Mouse (Mus musculus): ENCODE measurements around the gene Ccdc28b. TPM values are rescaled to one million over a fixed set of nuclear protein-coding genes. Genes with fewer than 3 reads are reported as not detected.

Gene Ccdc28b
- not detected in 2 replicates for polyA plus RNA-seq (2012; ENCODE audit: insufficient read depth, insufficient read length, low replicate concordance, missing spikeins)

DNA sequence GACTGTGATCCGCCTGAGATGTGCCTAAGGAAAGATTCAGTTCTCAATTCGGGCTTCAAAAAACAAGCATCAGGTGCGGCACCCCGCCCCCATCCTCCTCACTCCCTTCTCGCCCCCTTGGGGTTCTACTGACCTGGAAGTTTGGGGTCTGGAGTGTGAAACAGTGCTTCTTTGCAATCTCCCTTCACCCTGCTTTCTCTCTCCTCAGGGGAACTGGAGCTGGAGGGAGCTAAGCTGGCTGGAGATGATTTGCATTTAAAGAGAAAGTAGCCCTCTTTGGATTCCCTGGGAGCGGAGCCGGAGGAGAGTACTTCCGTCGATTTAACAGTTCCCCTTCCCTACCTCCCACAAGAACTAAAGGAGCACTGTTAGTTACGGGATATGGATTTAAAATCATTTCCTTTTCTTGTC lies at the start of gene Ccdc28b:
Gene Ccdc28b, minus strand, starts transcription at position 267 of the 411 bp plus-strand sequence.
- H3K4me1 ChIP-seq (ENCODE audit: control insufficient read depth, insufficient read depth, low read length) = peaks cover 32% of the 10 kb centered on the region
- peak within 1 kb of the TSS; percentile 91 for H3K4me3 ChIP-seq (ENCODE audit: insufficient read depth, low read depth, low read length)
- peak within 1 kb of the TSS; percentile 98 for H3K27ac ChIP-seq (ENCODE audit: insufficient read depth, low read depth, low read length)
- TF ChIP-seq CTCF (IDR thresholded peaks at IDR 0.05; ENCODE audit: insufficient read depth, low read depth, low read length) (no peak), POLR2A (IDR thresholded peaks at IDR 0.05; ENCODE audit: insufficient read depth, low read depth, low read length) (0 out of 2 replicates have a peak, but pooled peaks have one; percentile 27)
- WGBS = under 1% methylated on average over 10 of the region's 10 CpGs

- Histone ChIP-seq H3K27ac (ENCODE audit: insufficient read depth, low read depth, low read length) (peak overlapping the region; percentile 57), H3K4me1 (ENCODE audit: control insufficient read depth, insufficient read depth, low read length) (no peaks in the 10 kb centered on the region), H3K4me3 (ENCODE audit: insufficient read depth, low read depth, low read length) (peak overlapping the region; percentile 63)
- TF ChIP-seq CTCF (IDR thresholded peaks at IDR 0.05; ENCODE audit: insufficient read depth, low read depth, low read length) (no peak), POLR2A (IDR thresholded peaks at IDR 0.05; ENCODE audit: insufficient read depth, low read depth, low read length) (no peak)
- WGBS = 4% methylated on average over 10 of the region's 10 CpGs
These were observed 49.2 kb upstream of the Ccdc28b start for GRCm38 (mm10) chr4:129672878-129673449.

DNA sequence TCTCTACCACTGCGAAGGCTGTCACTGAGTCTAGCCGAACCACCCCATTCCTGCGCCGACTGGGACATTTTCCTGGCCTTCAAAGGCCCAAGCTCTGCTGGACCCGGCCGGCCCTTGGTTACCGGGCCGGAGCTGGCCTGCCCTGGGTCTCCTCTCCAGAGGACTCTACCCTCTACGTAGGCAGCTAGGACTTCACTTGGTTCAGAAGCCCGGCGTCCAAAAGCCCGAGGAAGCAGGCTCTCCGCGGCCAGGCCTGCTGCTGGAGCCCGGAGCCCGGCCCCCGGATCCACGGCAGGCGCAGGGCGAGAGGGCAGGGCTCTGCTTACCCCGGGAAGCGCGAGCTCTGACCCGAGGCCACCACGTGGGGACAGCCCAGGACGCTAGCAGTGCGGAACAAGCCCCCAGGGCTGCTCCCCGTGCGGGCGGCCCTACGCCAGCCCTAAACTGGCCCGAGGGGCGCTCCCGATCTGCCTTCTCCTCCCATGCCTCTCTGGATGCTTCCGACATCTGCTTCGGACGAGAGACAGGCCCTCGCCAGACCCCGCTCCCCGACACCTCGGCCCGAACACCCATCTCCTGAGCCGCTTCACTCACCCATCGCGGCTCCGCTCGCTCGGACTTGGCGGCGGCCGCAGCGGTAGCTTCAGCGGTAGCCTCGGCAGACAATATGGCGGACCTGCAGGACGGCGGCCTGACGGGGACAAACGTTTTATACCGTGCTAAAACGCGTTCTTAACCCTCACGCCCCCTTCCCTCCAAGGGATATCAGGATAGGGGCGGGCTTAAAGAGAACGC lies 48.5 kb upstream of the Ccdc28b start, which contains the start of gene Kpna6:
Gene Kpna6, minus strand, starts transcription at position 685 of the 795 bp plus-strand sequence.
- Histone ChIP-seq H3K4me1 (ENCODE audit: control insufficient read depth, insufficient read depth, low read length) (no peaks in the 10 kb centered on the region), H3K27ac (ENCODE audit: insufficient read depth, low read depth, low read length) (peak within 1 kb of the TSS; percentile 57), H3K4me3 (ENCODE audit: insufficient read depth, low read depth, low read length) (peak within 1 kb of the TSS; percentile 63)
- under 1% methylated on average over 65 of the region's 65 CpGs for whole genome bisulfite sequencing
- TF ChIP-seq POLR2A (IDR thresholded peaks at IDR 0.05; ENCODE audit: insufficient read depth, low read depth, low read length) = peak; percentile 62
- no peak for TF ChIP-seq CTCF (IDR thresholded peaks at IDR 0.05; ENCODE audit: insufficient read depth, low read depth, low read length)

GRCm38 (mm10) chr4:129671491-129672082 lies 47.8 kb upstream of the Ccdc28b start:
- no peak for TF ChIP-seq CTCF (IDR thresholded peaks at IDR 0.05; ENCODE audit: insufficient read depth, low read depth, low read length)
- no peak for TF ChIP-seq POLR2A (IDR thresholded peaks at IDR 0.05; ENCODE audit: insufficient read depth, low read depth, low read length)
- no peaks in the 10 kb centered on the region for H3K4me1 ChIP-seq (ENCODE audit: control insufficient read depth, insufficient read depth, low read length)
- WGBS = 3% methylated on average over 12 of the region's 12 CpGs
- H3K27ac ChIP-seq (ENCODE audit: insufficient read depth, low read depth, low read length) = no peak overlapping the region
- peak overlapping the region; percentile 63 for H3K4me3 ChIP-seq (ENCODE audit: insufficient read depth, low read depth, low read length)

- Histone ChIP-seq H3K27ac (ENCODE audit: insufficient read depth, low read depth, low read length) (no peak overlapping the region), H3K4me1 (ENCODE audit: control insufficient read depth, insufficient read depth, low read length) (no peaks in the 10 kb centered on the region), H3K4me3 (ENCODE audit: insufficient read depth, low read depth, low read length) (no peak overlapping the region)
- no peak for TF ChIP-seq CTCF (IDR thresholded peaks at IDR 0.05; ENCODE audit: insufficient read depth, low read depth, low read length)
- TF ChIP-seq POLR2A (IDR thresholded peaks at IDR 0.05; ENCODE audit: insufficient read depth, low read depth, low read length) = no peak
- WGBS = 75% methylated on average over 3 of the region's 3 CpGs
These were observed 38.6 kb upstream of the Ccdc28b start for GRCm38 (mm10) chr4:129662255-129662813.

DNA sequence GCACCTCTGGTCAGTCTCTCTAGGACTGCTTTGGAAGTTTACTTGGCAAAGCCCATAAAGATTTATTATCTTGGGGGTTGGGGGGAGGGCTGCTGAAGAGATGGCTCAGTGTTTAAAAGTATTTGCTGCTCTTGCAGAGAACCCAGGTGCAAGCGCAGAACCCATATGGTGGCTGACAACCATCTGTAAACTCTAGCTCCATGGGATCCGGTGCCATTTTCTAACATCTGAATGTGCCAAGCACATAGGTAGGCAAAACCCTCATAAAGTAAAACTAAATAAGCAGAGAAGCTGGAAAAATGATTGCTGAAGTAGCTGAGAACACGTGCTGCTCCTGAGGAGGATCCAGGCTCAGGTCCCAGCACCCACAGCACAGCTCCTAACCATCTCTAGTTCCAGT lies 37.8 kb upstream of the Ccdc28b start:
- no peak for TF ChIP-seq POLR2A (IDR thresholded peaks at IDR 0.05; ENCODE audit: insufficient read depth, low read depth, low read length)
- no peak for TF ChIP-seq CTCF (IDR thresholded peaks at IDR 0.05; ENCODE audit: insufficient read depth, low read depth, low read length)
- Histone ChIP-seq H3K4me1 (ENCODE audit: control insufficient read depth, insufficient read depth, low read length) (no peaks in the 10 kb centered on the region), H3K27ac (ENCODE audit: insufficient read depth, low read depth, low read length) (no peak overlapping the region), H3K4me3 (ENCODE audit: insufficient read depth, low read depth, low read length) (no peak overlapping the region)
- WGBS = 92% methylated on average over 3 of the region's 3 CpGs

- H3K4me3 ChIP-seq (ENCODE audit: insufficient read depth, low read depth, low read length) = no peak overlapping the region
- TF ChIP-seq CTCF (IDR thresholded peaks at IDR 0.05; ENCODE audit: insufficient read depth, low read depth, low read length) = no peak
- no peak for TF ChIP-seq POLR2A (IDR thresholded peaks at IDR 0.05; ENCODE audit: insufficient read depth, low read depth, low read length)
- WGBS = 90% methylated on average over 14 of the region's 14 CpGs
- no peaks in the 10 kb centered on the region for H3K4me1 ChIP-seq (ENCODE audit: control insufficient read depth, insufficient read depth, low read length)
- H3K27ac ChIP-seq (ENCODE audit: insufficient read depth, low read depth, low read length) = no peak overlapping the region
These were observed 31.0 kb upstream of the Ccdc28b start for GRCm38 (mm10) chr4:129654770-129655169.

- Histone ChIP-seq H3K27ac (ENCODE audit: insufficient read depth, low read depth, low read length) (no peak overlapping the region), H3K4me3 (ENCODE audit: insufficient read depth, low read depth, low read length) (no peak overlapping the region), H3K4me1 (ENCODE audit: control insufficient read depth, insufficient read depth, low read length) (peaks cover 4% of the 10 kb centered on the region; the same call in 1 of the 2 replicates)
- TF ChIP-seq CTCF (IDR thresholded peaks at IDR 0.05; ENCODE audit: insufficient read depth, low read depth, low read length) = no peak
- no peak for TF ChIP-seq POLR2A (IDR thresholded peaks at IDR 0.05; ENCODE audit: insufficient read depth, low read depth, low read length)
- 91% methylated on average over 8 of the region's 8 CpGs for WGBS
These were observed 26.6 kb upstream of the Ccdc28b start for GRCm38 (mm10) chr4:129650359-129650758.

Data from olfactory bulb, adult 2 months (tissue).